Mouse (Mus musculus): ENCODE data around the gene Gm9944.

- no peak for TF ChIP-seq CTCF (IDR thresholded peaks at IDR 0.05; ENCODE audit: low read depth)
- no peak for TF ChIP-seq EP300 (IDR thresholded peaks at IDR 0.05; ENCODE audit: low read depth)
These were observed 15.0 kb upstream of the Gm9944 start for GRCm38 (mm10) chr4:144468091-144468490.
